Mouse (Mus musculus): ENCODE results near the gene Spata48. TPM values are rescaled to one million over a fixed set of nuclear protein-coding genes. Genes with fewer than 3 reads are reported as not detected.

The Spata48 gene
- total and polyA plus RNA-seq, 3 experiments = 0.15 to 1.1 TPM; not detected in 1

- H3K36me3 ChIP-seq (ENCODE audit: control insufficient read depth in 1 of 2, insufficient read depth in 2 of 2, low read length in 2 of 2) = peaks cover 0 to 64% of the 10 kb centered on the region in 2 experiments; a peak in 2 of 4 replicates
- DNase-seq (ENCODE audit: low read depth, low spot score) = peak; percentile 96
- H3K27ac ChIP-seq (ENCODE audit: control insufficient read depth, low read depth, low read length) = peak overlapping the region; percentile 100
- H3K9me3 ChIP-seq (replicated peaks; ENCODE audit: insufficient read depth, low read length) = no peaks in the 10 kb centered on the region
- peak overlapping the region in 1 of 2 experiments; percentile 10; a peak in 2 of 4 replicates for H3K4me3 ChIP-seq (ENCODE audit: control insufficient read depth in 1 of 2, insufficient read depth in 1 of 2, low read depth in 2 of 2, low read length in 2 of 2)
- peaks cover 35 to 55% of the 10 kb centered on the region in 2 experiments for H3K4me1 ChIP-seq (ENCODE audit: control insufficient read depth in 1 of 2, insufficient read depth in 2 of 2, low read length in 2 of 2)
- no peaks in the 10 kb centered on the region for H3K79me2 ChIP-seq (ENCODE audit: control insufficient read depth, insufficient read depth, low read length, poor library complexity)
- TF ChIP-seq USF1 (IDR thresholded peaks at IDR 0.05; ENCODE audit: low read depth, low read length) (no peak), GATA1 (IDR thresholded peaks at IDR 0.05; ENCODE audit: low read depth, low read length) (peak; percentile 96), KAT2A (conservative IDR thresholded peaks at IDR 0.05; ENCODE audit: low read depth, low read length) (no peak), CTCF (IDR thresholded peaks at IDR 0.05 in 2 of 3, conservative IDR thresholded peaks at IDR 0.05 in 1 of 3; ENCODE audit: control insufficient read depth in 1 of 3, insufficient read depth in 1 of 3, low read depth in 2 of 3, low read length in 3 of 3, poor library complexity in 1 of 3, severe bottlenecking in 1 of 3) (no peak), BHLHE40 (IDR thresholded peaks at IDR 0.05; ENCODE audit: borderline replicate concordance, low read depth, low read length) (peak; percentile 72; the same call in 1 of the 2 replicates), CHD2 (IDR thresholded peaks at IDR 0.05; ENCODE audit: low read length) (0 out of 2 replicates have a peak, but pooled peaks have one; percentile 48), ZKSCAN1 (IDR thresholded peaks at IDR 0.05; ENCODE audit: low read depth, low read length) (no peak), MEF2A (IDR thresholded peaks at IDR 0.05; ENCODE audit: extremely low read depth, insufficient replicate concordance, low read depth, low read length, poor library complexity, severe bottlenecking) (peak; percentile 24; the same call in 1 of the 2 replicates), SMC3 (IDR thresholded peaks at IDR 0.05; ENCODE audit: low read depth, low read length) (peak; percentile 2; the same call in 1 of the 2 replicates), MAFK (IDR thresholded peaks at IDR 0.05; ENCODE audit: borderline replicate concordance, low read depth, low read length) (0 out of 2 replicates have a peak, but pooled peaks have one; percentile 72), MXI1 (IDR thresholded peaks at IDR 0.05; ENCODE audit: low read depth, low read length) (0 out of 2 replicates have a peak, but pooled peaks have one; percentile 27), ZMIZ1 (IDR thresholded peaks at IDR 0.05; ENCODE audit: low read depth, low read length) (no peak; the same call in 1 of the 2 replicates), TAL1 (IDR thresholded peaks at IDR 0.05; ENCODE audit: low read length) (peak; percentile 78), EP300 (IDR thresholded peaks at IDR 0.05; ENCODE audit: low read depth in 1 of 2, low read length in 2 of 2) (peak; percentile 96 to 97), TBP (IDR thresholded peaks at IDR 0.05; ENCODE audit: low read depth, low read length) (peak; percentile 89), ETS1 (IDR thresholded peaks at IDR 0.05; ENCODE audit: low read depth, low read length) (peak; percentile 91), JUND (IDR thresholded peaks at IDR 0.05; ENCODE audit: low read depth, low read length) (peak; percentile 87; the same call in 1 of the 2 replicates), SIN3A (IDR thresholded peaks at IDR 0.05; ENCODE audit: low read length) (peak; percentile 93), POLR2A (IDR thresholded peaks at IDR 0.05; ENCODE audit: control insufficient read depth in 1 of 2, insufficient read depth in 1 of 2, low read depth in 1 of 2, low read length in 2 of 2, poor library complexity in 1 of 2) (peak in 1 of 2 experiments; percentile 79; a peak in 2 of 4 replicates), MYC (IDR thresholded peaks at IDR 0.05; ENCODE audit: low read depth, low read length) (peak; percentile 78), GABPA (IDR thresholded peaks at IDR 0.05; ENCODE audit: low read depth, low read length) (no peak), ZNF384 (IDR thresholded peaks at IDR 0.05; ENCODE audit: low read depth, low read length) (no peak), RCOR1 (IDR thresholded peaks at IDR 0.05; ENCODE audit: low read depth, low read length) (peak; percentile 94), MYB (IDR thresholded peaks at IDR 0.05; ENCODE audit: low read depth, low read length) (peak; percentile 93), TCF12 (IDR thresholded peaks at IDR 0.05; ENCODE audit: low read depth, low read length) (peak; percentile 88), CHD1 (IDR thresholded peaks at IDR 0.05; ENCODE audit: low read depth, low read length) (peak; percentile 79; the same call in 1 of the 2 replicates), POLR2AphosphoS2 (IDR thresholded peaks at IDR 0.05; ENCODE audit: low read length) (peak; percentile 71; the same call in 1 of the 2 replicates), NRF1 (IDR thresholded peaks at IDR 0.05; ENCODE audit: insufficient read depth, low read depth, low read length, poor library complexity, severe bottlenecking) (no peak), MAZ (IDR thresholded peaks at IDR 0.05; ENCODE audit: low read depth, low read length) (peak; percentile 92), UBTF (IDR thresholded peaks at IDR 0.05; ENCODE audit: borderline replicate concordance, insufficient read depth, low read depth, low read length) (no peak), MAX (IDR thresholded peaks at IDR 0.05; ENCODE audit: low read length) (peak; percentile 65; the same call in 1 of the 2 replicates), NELFE (IDR thresholded peaks at IDR 0.05; ENCODE audit: low read depth, low read length) (peak; percentile 78)
- peak overlapping the region; percentile 39 for H3K9ac ChIP-seq (ENCODE audit: control insufficient read depth, low read depth, low read length, poor library complexity, severe bottlenecking)
- no peaks in the 10 kb centered on the region for H3K27me3 ChIP-seq (ENCODE audit: control insufficient read depth in 1 of 2, insufficient read depth in 2 of 2, low read length in 2 of 2)
These were observed 60.1 kb downstream of the Spata48 start for GRCm38 (mm10) chr11:11521908-11522441.
